In the genomic region with DNA sequence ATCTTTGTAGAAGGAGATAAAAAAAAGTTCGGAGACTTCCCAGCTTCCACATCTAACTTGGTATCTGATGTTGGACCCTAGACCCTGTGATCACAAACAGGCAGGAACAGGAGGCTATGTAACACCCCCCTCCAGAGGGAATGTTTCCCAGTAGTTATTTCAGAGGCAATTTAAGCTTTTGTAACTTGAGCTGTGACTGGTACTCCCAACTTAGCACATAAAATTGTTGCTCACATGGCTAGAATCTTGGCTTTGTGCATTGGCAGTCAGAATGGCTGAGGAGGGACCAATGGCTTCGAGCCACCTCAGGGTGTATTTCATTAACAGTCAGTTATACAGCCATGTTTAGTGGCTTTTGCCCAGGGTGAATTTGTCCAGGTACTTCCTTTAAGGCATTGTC, we compare ENCODE assay signal across 13 mouse cellular contexts.
DNase-seq lines count a peak whose midpoint lies in the region; ATAC-seq and TF ChIP-seq lines count a peak whose summit lies in the region.
"Had no signal": no experiment of that assay in that cellular context is flagged by ENCODE, and none has a peak within 500 bp of the region (broad histone marks: within the 10 kb centered on the region; RNA-seq: fewer than 3 reads in every experiment).

No protein-coding gene starts in this region.

- no peaks in the 10 kb centered on the region for H3K36me3 ChIP-seq in heart, embryonic 10.5 days
- H3K36me3 ChIP-seq in forebrain, postnatal 0 days (ENCODE audit: insufficient read depth) = no peaks in the 10 kb centered on the region
- H3K36me3 ChIP-seq: intestine, embryonic 15.5 days; midbrain, embryonic 10.5 days had no signal

- no peak overlapping the region for H3K27ac ChIP-seq in heart, embryonic 10.5 days
- no peak overlapping the region for H3K27ac ChIP-seq in forebrain, postnatal 0 days (ENCODE audit: low read depth, low read length)
- H3K27ac ChIP-seq: intestine, embryonic 15.5 days; midbrain, embryonic 10.5 days had no signal

- ATAC-seq in forebrain, postnatal 0 days = no peak
- ATAC-seq: intestine, embryonic 15.5 days had no signal

- H3K4me3 ChIP-seq in heart, embryonic 10.5 days = no peak overlapping the region
- no peak overlapping the region for H3K4me3 ChIP-seq in forebrain, postnatal 0 days (ENCODE audit: low read depth, low read length)
- H3K4me3 ChIP-seq: intestine, embryonic 15.5 days; layer of hippocampus, adult 2 months; midbrain, embryonic 10.5 days had no signal

- WGBS in heart, embryonic 10.5 days = 67% methylated on average over 2 of the region's 2 CpGs
- 84% methylated on average over 2 of the region's 2 CpGs for WGBS in forebrain, postnatal 0 days

- peaks cover 41% of the 10 kb centered on the region for H3K4me1 ChIP-seq in heart, embryonic 10.5 days
- H3K4me1 ChIP-seq in forebrain, postnatal 0 days (ENCODE audit: insufficient read depth) = no peaks in the 10 kb centered on the region
- H3K4me1 ChIP-seq: intestine, embryonic 15.5 days; midbrain, embryonic 10.5 days had no signal

- H3K9me3 ChIP-seq in heart, embryonic 10.5 days = no peaks in the 10 kb centered on the region
- H3K9me3 ChIP-seq in forebrain, postnatal 0 days (ENCODE audit: low read length) = no peaks in the 10 kb centered on the region
- H3K9me3 ChIP-seq: intestine, embryonic 15.5 days; midbrain, embryonic 10.5 days had no signal

- no peak overlapping the region for H3K4me2 ChIP-seq in forebrain, postnatal 0 days (ENCODE audit: low read depth)
- H3K4me2 ChIP-seq: intestine, embryonic 15.5 days had no signal

- TF ChIP-seq CTCF in forebrain, postnatal 0 days (IDR thresholded peaks at IDR 0.05; ENCODE audit: low read depth) = no peak

- no peak overlapping the region for H3K9ac ChIP-seq in forebrain, postnatal 0 days
- H3K9ac ChIP-seq: intestine, embryonic 15.5 days had no signal

- H3K27me3 ChIP-seq in heart, embryonic 10.5 days (ENCODE audit: insufficient read depth, poor library complexity, severe bottlenecking) = no peaks in the 10 kb centered on the region
- H3K27me3 ChIP-seq in forebrain, postnatal 0 days (ENCODE audit: insufficient read depth, low read length) = no peaks in the 10 kb centered on the region
- H3K27me3 ChIP-seq: CH12.LX; intestine, embryonic 15.5 days had no signal

- peak; percentile 35 for DNase-seq in heart, adult 8-10 months (ENCODE audit: low spot score)
- no peak for DNase-seq in heart, embryonic 10.5 days (ENCODE audit: low spot score)
- DNase-seq in urinary bladder, postnatal 14 days (ENCODE audit: low spot score) = peak; percentile 15
- no peak for DNase-seq in urinary bladder, adult 2 months (ENCODE audit: low spot score)
- DNase-seq in gastrocnemius, postnatal 25 days = peak; percentile 77
- no peak for DNase-seq in forebrain, postnatal 0 days
- no peak for DNase-seq in adrenal gland, adult 18-20 months (ENCODE audit: low spot score in 2 of 2)
- DNase-seq: cerebellum, postnatal 25 days; retina, postnatal 1 day had no signal

Comparison
In these comparisons a context has a peak if more than half of its experiments do, and no peak if none do; other contexts are left out.
1. DNase-seq: peak in heart, adult 8-10 months (single experiment), urinary bladder, postnatal 14 days (single experiment) and gastrocnemius, postnatal 25 days (single experiment); none in heart, embryonic 10.5 days (single experiment), urinary bladder, adult 2 months (single experiment), forebrain, postnatal 0 days (single experiment) and adrenal gland, adult 18-20 months (0 of 2).